Mouse (Mus musculus): ENCODE measurements at regions not wholly inside any gene's neighbourhood (a gene's known extent, or its start where the extent isn't known, plus 50 kb on each side); places are given as distances from the start of the nearest gene placed in this dataset.
"Not testable (repeated sequence)": the region's sequence is repeated elsewhere in the genome, so short reads cannot be mapped to it uniquely, and the experiment has no call there.

DNA sequence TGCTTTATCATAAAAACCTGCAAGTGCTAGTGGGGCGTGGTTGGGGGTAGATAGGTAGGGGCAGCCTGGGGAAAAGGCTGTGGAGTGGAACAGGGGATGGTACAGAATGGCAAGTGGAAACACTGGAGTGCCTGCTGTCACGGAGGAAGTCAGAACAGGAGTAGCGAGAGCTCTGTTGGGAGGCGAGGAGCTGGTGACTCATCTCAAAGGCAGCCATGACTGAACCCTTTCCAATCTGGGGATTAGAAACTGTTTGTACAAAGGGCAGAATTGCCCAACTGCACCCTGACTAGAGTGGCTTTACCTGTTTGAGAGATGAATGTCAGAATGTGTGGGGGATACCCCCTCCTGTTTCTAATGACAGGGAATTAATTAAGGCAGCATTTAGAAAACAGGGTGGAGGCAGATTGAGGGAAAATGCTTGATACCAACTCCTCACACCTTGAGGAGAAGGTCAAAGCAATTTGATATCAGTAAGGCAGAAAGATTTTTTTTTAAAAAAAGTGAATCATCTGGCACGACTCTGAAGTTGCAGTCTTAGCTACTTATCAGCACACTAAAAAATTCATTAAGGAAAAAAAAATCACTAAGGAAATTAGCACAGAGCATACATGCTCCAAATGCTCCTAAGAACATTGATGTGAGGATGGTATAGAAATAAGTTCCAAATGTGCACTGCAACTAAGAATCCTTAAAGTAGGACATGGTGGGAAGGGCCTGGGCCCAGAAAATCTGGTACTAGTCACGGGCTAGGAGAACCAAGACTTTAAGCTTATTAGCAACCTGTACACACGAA lies 54.7 kb upstream of the Usp25 start:
- DNase-seq (ENCODE audit: low read depth, low spot score): no peak

DNA sequence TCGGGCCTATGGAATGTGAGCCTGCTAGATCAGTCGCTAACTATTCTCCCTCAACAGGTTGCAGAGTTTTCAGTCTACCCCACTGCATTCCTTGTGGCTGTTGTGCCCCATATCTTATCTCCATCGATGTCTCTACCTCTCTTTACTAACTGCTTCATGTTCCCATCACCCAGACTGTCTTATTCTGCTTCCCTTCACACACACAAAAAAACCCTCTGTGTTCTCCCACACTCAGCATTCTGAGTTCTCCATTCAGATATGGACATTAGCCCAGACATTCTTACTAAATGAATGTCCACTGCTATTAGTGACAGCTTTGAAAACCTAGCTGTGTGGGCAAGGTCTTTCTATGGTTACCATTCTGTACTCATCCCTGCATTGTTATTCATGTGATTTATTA lies 56.0 kb upstream of the Usp25 start:
- no peak for DNase-seq (ENCODE audit: low read depth, low spot score)

DNA sequence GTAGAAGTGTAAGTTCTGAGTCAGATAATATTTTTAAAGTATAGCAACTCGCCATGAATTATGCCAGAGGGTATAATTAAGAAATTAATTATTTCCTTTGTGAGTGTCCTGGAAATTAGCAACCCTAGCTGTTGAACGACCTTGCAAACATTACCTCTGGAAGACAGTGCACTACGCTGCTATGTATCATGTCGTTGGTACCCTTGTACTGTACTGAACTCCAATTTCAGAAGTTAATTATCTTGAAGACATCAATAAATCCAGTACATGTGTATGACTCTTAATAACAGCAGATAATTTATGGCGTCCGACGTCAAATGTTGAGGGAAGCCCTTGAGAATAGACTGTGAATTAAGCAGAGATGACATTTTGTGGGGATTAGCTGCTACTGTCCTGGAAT lies 56.4 kb upstream of the Usp25 start:
- no peak for DNase-seq (ENCODE audit: low read depth, low spot score)

DNA sequence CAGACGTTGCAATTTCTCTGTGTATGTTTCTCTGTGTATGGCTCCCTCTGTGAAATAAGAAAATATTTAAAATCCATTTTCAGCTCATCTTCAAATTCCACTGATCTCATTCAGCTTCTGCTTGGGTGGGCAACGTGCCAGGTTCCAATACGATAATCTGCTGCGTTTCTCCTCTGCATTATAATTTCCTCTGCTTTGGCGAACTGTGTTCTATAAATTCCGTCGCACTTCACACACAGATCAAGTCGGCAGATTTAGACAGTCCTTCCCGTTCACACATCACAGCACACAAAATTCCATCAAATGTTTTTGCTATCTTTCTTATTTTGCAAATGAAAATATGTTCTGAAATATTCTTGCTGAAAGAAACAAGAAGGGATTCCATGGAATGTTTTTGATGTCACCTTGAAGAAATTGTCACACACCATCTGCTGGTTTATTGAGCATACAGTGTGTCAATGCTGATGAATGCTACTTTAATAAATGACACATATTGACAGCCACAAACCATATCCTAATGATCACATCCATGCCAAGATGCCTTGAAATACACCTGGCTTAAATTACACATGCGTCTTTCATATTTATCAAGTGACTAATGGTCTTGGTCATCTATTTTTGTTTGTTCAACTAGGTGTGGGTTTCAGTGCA lies 62.5 kb upstream of the Usp25 start:
- DNase-seq (ENCODE audit: low read depth, low spot score): peak; percentile 45

DNA sequence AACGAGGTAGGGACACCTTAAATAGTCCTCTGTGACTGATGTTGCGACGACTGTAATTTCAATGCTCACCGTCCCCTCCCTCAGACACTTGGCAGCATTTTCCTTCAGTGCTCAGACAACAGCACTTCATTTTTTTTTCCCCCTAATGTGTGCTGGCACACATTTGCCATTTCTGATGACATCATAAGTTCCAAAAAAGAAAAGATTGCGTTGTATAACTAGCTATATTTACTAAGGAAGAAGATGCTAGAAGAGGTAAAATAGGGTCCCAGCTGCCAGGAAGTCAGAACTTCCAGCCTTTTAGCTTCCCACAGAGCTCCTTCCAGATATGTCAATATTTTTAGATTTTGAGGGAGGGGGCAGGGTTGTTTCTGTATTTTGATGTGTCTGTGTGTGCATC lies 66.5 kb upstream of the Usp25 start:
- DNase-seq (ENCODE audit: low read depth, low spot score): no peak

DNA sequence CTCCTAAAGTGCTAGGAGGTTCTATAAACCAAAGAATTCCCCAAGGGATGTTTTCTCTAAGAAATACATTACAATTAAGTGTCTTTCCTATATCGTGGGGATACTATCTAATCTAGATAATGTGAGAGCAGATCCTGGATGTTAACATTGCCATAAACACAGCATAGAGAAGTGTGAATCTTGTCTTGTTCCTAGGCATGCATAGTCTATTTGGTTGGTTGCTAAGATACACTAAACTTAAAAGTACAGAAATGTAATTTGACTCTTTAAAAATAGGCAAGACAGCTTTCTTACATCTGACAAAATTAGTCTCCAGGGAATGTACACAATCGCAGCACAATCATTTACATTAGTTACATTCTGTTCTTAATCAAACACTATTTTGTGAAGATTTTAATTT lies 75.4 kb upstream of the Usp25 start:
- no peak for DNase-seq (ENCODE audit: low read depth, low spot score)

DNA sequence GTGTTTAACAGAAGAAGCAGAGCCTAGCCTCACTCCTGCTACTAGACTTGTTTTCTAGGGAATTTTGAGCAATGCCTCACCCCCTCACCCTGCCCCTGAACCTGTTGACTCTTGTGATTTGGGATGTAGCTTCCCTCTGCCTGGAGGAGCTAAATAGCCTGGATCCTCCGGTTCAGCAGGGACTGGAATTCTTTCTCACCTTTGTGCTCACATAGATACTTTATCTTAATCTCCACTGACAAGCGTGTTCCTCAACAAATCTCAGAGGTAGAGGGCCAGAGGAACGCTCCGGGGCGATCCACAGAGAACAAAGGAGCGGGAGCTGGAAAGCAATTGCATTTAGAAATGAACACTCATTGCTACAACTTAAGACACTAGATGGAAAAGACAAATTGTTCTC lies 85.6 kb upstream of the Usp25 start:
- no peak for DNase-seq (ENCODE audit: low read depth, low spot score)

DNA sequence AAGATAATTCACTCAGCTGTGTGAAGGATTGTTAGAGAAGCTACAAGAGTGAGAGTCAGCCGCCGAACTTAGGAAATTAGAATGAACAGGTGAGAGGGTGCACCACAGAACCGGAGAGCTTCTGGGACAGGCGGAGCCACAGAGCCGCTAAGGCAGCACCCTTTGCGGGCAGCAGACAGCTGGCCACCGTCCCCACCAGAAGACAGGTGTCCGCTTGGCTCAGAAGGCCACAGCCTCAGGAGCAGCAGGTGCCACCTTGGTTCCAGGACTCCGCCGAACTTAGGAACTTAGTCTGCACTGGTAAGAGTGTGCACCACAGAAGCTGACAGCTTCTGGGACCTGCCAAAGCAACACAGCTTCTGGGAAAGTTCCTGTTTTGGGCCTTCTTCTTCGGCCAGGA lies 93.4 kb upstream of the Usp25 start:
- DNase-seq (ENCODE audit: low read depth, low spot score): not testable (repeated sequence)

DNA sequence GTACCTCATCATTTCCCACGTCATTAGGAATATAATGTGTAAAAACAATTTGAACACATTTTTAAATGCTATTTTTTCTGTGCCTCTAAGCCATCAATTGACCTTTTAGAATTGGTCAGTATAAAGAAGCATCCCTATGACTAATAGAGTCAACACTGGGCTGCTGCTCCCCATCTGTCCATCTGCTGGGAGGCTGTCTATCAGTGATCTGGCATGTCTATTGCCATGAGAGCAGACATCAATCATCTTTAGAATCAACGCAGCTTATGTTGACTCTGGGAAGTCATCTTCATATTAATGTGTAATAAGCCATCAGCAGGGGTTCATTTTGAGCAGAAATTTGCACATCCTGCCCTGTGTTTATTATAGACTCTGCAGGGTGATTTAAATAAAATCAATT lies 94.9 kb upstream of the Usp25 start:
- no peak for DNase-seq (ENCODE audit: low read depth, low spot score)

DNA sequence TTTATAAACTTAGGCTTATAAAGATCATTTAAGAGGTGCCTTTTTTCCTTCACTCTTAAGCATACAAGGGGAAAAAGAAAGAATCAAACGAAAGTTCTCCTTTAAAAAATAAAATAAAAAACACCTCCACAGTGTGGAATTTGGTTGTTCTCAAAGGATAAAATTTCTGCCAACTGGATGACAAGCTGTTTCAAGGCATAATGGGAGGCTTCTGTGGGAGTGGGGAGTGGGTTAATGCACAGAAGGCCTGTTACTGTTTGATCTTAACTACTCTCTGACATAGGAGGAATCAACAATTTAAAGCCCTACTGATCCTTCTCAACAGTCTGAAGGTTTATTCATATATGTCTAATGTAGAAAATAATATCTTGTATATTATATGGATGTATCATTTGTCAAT lies 99.2 kb upstream of the Usp25 start:
- no peak for DNase-seq (ENCODE audit: low read depth, low spot score)

DNA sequence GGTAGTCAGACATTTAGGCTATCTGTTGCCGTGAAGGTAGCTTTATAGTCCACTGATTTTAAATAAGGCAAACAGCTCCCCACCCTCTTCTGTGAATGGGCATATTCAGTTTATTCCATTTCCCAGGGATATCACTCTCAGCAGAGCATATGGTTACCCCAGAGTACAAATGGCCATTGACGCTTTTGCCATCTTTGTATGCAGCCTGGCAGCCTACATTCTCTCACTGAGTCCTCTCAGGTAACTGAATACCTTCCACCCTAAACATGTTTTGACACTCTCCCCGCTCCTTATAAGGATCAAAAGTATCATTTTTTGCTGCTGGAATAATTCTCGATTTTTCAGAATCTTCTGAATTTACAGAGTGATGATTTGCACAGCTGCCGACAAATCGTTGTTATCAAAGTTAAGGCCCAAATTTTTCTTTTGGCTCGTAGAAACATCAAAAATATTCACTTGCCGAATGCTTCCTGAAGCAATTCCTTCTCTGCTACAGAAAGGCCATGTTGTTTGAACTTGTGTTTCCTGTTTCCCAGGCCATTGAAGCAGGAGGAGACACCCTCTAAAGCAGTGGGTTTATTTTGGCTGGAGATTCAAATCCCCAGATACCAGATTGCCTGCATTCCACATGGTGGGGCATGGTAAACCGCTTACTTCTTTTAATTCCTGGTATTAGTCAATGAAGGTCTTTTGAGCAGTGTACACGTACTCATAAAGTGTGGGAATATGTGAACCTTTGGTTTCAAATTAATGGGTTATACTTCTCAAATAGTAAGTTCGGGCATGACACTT lies 108.1 kb upstream of the Usp25 start:
- no peak for DNase-seq (ENCODE audit: low read depth, low spot score)

DNA sequence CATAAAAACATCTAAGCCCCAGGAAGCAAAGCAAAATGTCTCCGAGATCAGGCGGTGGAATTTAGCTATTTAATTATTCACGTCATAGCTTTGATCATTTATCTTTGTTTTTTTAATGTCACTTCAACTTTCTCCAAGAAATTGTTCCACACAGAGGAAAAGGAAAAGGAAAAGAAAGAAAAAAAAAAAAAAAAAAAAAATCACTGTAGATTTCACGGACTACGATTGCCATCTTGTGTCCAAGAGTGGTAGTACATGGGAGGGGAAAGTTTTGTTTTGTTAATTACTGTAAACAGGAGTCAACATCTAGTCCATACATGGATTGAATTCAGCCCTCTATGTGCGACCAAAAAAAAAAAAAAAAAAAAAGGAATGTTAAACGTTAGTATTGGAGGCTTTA lies 114.4 kb upstream of the Usp25 start:
- DNase-seq (ENCODE audit: low read depth, low spot score): no peak

DNA sequence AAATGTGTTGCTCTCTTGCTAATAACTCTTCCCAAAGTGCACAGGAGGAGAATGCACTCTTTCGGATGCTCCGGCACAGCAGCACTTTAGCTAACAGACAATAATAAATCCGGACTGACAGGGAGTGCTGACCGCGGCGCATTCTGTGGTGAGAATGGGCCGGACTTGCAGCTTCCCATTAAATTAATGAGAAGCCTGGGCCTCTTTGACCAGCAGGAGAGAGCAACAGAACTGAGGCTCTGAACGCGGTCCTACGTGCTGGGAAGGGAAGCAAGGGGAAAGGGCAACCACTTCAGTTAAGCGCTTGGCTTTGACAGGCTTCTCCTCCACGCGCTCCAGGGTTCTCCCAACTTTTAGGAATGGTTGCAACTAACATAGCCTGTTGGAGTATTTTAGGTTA lies 117.2 kb upstream of the Usp25 start:
- no peak for DNase-seq (ENCODE audit: low read depth, low spot score)

DNA sequence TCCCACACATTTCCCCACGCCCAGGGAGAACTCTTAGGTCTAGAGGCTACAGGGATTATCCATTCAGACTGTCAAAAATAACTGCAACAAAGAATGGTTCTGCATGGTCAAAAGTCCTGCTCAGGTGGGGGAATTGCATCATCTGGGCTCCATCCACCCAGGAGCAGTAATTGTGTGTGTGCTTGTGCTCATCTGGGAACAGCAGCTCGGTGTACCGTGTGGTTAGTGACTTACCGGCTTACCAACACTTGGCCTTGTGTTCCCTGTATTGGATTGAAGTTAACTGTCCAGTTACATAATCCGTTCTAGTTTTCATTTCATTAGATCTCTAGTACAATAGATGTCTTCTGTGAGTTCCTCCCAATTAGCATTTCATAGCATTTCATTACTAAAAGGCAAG lies 117.7 kb upstream of the Usp25 start:
- no peak for DNase-seq (ENCODE audit: low read depth, low spot score)

DNA sequence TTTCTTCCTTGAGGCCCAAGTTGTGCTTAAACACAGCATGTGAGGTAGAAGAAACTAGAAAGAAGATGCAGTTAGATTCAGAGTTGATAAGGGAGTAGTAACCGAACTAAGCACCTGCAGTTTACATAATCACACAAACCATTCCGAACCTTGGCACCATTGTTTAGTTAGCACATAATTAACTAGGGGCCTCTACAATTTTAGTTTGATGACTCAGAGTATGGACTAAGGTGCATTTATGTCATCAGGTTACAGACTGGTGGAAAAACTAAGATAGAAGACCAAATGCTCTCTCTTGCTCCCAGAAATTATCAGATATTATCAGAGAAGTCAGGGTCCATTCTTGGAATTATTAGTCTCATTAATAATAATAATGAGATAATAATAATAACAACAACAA lies 134.9 kb upstream of the Usp25 start:
- no peak for DNase-seq (ENCODE audit: low read depth, low spot score)

DNA sequence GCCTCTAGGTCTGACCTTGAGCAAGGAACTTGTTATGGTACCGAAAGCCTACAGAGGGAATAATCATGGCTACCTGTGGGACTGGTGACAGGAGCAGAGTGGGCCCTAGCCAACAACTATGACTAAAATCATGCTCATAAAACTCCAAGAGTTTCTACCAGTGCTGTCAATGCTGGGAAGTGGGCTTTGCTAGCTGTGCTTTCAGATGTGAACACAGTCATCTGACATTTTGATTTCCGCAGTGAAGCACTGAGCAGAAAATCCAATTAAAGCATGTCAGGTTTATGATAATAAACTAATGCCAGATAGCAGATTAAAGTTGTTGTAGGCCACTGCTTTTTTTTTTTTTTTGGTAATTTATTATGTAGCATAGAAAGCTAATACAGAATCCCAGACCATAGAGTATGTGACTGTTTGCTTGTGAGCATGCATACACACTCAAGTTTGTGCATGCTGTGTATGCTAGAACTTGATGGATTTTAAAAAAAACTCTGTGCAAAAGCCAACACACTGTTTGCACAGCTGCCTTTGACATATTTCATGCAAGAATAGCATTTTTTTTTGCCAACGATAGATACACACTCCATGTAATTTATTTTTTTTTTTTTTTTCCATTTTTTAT lies 138.0 kb upstream of the Usp25 start:
- no peak for DNase-seq (ENCODE audit: low read depth, low spot score)

DNA sequence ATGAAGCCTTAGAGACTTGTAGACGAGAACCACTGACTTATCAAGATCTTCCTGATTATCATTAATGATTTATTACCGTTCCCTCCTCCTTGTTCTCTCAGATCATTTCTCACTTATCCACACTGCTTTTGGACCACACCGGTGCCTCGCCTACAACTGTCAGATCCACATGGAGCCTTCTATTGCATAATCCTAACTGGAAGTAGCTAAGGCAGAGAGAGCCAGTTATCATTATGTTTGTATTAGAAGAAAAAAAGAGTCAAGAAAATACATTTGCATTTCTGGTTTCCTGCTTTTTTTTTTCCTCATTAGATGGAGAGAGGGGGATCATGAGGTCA lies 147.1 kb upstream of the Usp25 start:
- no peak for DNase-seq (ENCODE audit: low read depth, low spot score)

DNA sequence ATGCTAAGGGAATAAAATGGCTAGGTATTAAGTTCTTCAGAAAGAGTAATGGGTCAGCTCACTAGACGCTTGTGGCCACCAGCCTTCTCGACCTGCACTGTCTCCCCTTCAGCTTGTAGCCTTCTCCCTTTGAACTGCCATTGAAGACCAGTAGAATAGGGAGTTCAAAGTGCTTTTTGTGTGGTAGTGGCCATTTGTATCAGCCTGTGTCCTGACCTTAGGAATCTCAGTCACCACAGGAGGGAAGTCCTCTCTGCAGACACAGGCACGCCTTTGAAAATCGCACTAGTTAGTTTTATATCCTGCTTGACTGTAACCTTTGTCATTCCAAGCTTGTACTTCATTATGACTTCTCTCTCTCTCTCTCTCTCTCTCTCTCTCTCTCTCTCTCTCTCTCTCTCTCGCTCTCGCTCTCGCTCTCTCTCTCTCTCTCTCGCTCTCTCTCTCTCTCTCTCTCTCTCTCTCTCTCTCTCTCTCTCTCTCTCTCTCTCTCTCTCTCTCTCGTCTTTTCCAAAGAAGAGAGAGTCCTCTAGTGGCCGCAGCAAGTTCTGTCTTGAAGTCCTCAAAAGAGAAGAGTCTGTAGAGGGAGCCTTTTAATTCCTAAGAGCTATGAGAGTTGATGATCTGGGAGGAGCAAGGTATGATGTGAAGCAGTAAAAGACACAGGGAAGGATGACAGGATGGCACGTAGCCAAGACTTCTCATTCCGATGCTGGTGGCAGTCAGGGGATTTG lies 147.6 kb upstream of the Usp25 start:
- DNase-seq (ENCODE audit: low read depth, low spot score): peak; percentile 68

DNA sequence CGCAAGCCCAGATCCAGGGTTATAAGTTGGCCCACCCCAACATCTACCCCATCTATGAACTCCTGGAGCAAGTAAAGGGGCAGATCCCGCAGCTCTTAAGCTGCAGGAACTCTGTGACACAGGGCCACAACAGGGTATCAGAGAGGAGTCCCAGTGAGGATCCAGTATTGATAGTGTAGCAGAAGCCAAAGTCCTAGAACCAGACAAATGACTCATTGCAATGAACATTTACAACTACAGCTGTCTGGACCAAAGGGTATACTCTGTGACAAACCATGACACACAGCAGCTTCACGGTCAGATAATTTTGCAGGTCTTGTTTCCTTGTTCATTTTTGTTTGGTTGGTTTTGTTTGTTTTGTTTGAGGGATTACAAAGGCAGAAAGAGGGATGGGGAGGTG lies 149.1 kb upstream of the Usp25 start:
- DNase-seq (ENCODE audit: low read depth, low spot score): no peak

DNA sequence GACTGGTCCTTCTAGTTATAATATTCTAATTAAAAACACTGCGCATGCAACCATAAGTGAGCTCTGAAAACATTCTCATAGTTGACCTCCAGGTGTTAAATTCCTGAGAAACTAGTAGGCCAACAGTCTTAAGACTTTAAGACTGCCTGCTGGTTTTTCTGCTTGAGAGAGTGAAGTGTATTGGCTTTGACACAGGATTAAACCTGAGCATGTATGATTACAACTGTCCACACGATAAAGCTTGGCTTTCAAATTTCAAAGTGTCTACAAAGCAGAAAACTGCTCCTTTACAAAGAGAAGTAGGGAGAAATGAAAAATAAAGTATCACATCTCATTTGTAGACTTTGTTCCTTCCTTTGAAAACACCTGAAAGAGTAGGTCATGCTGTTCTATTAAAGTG lies 157.7 kb upstream of the Usp25 start:
- DNase-seq (ENCODE audit: low read depth, low spot score): no peak

DNA sequence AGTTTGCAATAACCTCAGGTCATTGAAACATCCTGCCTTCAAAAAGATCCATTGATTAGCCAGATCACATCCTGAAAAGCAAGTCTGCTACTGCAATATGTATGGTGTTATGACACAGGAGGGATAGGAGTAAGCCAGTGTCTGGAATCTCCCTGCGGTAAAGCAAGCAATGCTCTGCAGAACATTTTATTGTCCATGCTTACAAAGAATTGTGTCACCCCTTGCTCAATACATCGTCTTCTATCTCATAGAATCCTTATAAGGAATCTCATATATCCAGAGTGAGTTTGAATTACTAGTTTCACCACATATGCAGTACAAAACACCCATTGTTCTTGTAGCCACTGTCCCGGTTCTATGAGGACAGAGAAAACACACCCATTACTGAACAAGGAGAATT lies 162.1 kb upstream of the Usp25 start:
- DNase-seq (ENCODE audit: low read depth, low spot score): no peak

DNA sequence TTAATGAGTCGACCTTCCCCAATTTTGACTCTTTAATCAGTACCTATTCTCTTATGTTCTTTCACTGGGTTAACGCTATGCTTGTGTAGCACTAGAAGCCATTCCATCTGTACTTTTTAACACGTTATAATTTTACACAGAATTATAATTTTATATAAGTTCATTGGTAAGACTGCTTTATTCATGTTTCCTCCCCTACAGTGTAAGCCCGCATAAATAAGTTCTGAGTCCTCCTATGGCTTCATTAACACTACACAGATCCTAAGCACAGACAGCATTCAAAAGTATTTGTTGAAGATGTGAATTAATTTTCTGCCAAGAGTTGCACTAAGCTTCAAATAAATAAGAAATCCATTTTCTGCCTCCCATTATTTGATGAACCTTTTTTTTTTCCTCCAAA lies 176.1 kb upstream of the Usp25 start:
- no peak for DNase-seq (ENCODE audit: low read depth, low spot score)

Data from brain, embryonic 18.5 days (tissue).